Mouse (Mus musculus): ENCODE results near the gene Ccdc159.

Gene Ccdc159

GRCm38 (mm10) chr9:21927208-21927753, at the start of gene Ccdc159, which contains the start of gene Tmem205:
TSS of gene Ccdc159 (plus strand) at chr9:21927471.
TSS of gene Tmem205 (minus strand) at chr9:21927556.
- peak; percentile 34 for DNase-seq (ENCODE audit: low read depth, low spot score)

DNA sequence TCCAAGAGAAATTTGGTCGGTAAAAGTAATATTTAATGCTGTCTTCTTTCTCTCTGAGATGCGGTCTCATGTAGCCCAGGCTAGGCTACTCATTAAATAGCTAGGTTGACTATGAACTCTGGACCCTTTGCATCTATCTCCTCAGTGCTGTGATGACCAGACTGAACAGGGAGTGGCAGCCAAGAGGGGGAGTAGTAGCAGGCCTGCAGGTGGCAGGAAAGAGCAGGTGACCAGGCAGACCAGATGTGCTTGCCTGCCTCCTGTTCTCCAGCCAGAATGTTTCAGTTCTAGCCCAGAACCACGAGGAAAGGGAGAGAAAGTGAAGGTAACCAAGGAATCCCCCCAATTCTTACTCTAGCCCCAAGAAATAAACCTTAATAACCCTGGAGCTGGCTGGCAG, 38.0 kb upstream of the Ccdc159 start:
- DNase-seq (ENCODE audit: low read depth, low spot score), result no peak

DNA sequence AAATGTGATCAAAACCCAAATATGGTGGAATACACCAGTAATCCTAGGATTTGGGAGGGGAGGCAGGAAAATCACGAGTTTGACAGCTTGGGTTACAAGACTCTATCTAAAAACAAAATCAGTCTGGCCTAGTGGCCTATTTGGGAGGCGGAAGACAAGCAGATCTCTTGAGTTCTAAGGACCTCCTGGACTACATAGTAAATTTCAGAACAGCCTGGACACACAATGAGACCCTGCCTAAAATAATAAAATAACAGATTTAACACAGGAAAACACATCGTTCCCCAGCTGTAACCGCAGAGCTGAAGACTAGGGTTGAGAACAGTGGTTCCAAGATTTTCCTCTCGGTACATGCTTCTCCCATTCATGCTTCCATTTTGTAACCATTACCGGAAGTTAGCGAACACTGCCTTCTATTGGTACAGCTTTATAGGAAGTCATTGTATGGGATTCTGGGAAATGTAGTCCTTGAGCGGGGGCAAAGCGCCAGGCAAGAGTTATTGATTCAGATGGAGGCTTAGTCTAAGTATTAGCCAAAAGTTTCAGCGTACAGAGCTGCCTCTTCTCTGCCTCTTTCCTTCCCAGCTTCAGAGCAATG, 25.9 kb upstream of the Ccdc159 start:
- peak; percentile 35 for DNase-seq (ENCODE audit: low read depth, low spot score)

DNA sequence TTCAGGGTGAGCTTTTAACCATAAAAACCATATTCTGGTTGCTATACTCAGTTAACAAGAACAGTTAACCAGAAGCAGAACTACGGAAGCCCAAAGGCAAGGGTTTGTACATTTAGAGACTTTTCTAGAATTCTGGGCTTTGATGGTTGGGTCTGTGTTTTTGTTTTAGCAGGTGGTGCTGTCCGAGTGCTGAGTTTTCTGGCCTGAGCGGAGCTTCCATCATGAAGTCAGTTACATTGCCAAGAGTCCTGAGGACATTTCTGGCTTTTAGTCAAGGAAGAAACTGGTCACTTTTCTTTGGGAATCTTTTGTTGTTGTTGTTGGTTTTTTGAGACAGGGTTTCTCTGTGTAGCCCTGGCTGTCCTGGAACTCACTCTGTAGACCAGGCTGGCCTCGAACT, 23.2 kb upstream of the Ccdc159 start:
- DNase-seq (ENCODE audit: low read depth, low spot score), result no peak

DNA sequence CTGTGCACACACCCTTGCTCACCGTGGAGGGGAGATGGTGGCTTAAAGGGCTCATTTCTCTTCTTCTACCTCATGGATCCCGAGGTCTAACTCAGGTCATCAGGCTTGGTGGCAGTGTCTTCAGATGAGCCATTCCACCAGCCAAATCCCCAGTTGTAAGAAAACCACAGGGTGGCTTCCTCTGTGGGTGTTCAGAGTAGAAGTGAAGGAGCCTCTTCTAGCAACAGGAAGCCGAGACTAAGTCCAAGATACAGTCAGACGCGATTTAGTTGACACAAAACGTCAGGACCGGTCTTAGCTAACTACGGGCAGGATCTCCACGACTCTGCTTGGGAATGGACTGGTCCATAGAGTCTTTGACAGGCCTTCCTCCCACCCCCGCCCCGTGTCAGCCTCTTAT, 19.1 kb upstream of the Ccdc159 start:
- DNase-seq (ENCODE audit: low read depth, low spot score), result no peak

- DNase-seq (ENCODE audit: low read depth, low spot score), result no peak
Measured at GRCm38 (mm10) chr9:21909474-21910223, 17.6 kb upstream of the Ccdc159 start.

DNA sequence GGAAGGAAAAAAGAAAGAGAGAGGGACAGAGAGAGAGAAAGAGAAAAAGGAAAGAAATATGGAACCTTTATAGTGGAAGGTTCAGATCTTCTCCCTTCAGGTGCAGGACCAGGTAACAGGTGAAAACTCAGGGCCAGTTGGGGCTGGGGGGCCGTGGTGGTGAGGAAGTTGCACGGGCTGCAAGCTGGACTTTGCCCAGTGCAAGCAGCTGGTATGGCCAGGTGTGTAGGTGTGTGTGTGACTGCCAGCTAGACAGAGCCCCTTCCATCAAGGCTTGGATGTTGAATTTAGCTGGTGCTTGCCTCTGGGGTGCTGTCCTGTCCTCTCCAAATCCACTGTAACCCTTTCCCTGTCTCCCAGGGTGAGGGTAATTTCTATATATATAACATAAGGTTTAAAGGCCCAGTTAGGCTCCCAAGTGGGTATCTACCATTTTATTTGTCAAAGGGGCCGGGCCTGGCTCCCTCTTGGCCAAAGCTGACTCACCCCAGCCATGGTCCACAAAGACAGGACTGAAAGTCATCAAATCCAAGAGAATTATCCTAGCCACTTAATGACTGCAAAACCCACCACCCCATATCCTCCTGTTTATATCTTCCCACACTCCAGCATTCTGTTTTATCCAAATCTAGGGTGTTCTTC, 10.3 kb upstream of the Ccdc159 start:
- DNase-seq (ENCODE audit: low read depth, low spot score), result no peak

- no peak for DNase-seq (ENCODE audit: low read depth, low spot score)
Measured at GRCm38 (mm10) chr9:21917493-21918034, 9.7 kb upstream of the Ccdc159 start.

GRCm38 (mm10) chr9:21918035-21918592, 9.2 kb upstream of the Ccdc159 start, which contains the start of gene Rab3d:
TSS of gene Rab3d (minus strand) at chr9:21918192.
- peak; percentile 86 for DNase-seq (ENCODE audit: low read depth, low spot score)

DNA sequence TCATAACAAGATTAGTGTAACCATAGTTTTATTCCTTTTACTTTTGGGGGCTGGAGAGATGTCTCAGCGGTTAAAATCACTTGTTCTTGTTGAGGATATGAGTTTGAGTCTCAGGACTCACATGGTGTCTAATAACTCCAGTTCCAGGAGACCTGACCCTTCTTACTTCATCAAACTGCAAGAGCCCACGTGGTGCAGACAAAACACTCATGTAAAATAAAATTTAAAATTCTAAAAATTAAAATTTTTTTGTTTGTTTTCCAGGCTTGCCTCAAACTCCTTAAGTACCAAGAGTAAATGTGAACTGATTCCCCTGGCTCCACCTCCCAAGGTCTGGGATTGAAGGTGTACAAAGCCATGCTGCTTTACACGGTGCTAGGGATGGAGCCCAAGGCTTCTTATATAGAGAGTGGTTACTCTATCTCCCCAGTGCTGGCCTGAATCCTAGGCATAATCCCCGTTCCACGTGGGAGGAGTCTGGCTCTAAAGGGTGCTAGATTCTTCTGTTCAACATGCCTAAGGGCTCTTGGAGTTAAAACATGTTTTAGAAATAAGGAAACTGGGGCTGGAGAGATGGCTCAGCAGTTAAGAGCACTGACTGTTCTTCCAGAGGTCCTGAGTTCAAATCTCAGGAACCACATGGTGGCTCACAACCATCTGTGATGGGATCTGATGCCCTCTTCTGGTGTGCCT, 8.4 kb upstream of the Ccdc159 start:
- no peak for DNase-seq (ENCODE audit: low read depth, low spot score)

GRCm38 (mm10) chr9:21923036-21923435, 4.2 kb upstream of the Ccdc159 start:
- no peak for DNase-seq (ENCODE audit: low read depth, low spot score)

DNA sequence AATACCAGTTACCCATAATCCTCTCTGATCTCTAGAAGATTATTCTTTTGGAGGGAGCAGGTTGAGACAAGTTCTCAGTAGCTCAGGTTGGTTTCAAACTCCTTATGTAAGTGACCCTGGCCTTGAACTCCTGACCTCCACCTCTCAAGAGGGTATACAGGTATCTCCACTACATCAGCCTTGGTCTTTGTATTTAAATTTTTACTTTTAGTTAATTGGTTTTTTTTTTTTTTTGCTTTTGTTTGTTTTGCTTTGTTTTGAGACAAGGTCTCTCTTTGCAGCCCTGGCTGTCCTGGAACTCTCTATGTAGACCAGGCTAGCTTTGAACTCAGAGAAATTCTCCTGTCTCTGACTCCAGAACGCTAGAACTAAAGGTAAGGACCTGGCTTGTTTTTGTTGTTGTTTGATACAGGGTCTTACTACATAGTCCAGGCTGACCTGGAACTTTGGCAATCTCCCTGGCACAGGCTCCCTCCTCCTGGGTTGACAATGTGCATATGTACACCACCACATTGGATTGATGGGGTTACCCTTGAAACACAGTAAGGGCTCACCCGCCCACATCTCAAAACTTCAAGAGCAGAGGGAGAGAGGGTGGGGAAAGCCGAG, 3.7 kb upstream of the Ccdc159 start:
- no peak for DNase-seq (ENCODE audit: low read depth, low spot score)

- no peak for DNase-seq (ENCODE audit: low read depth, low spot score)
Measured at GRCm38 (mm10) chr9:21924099-21924493, 3.2 kb upstream of the Ccdc159 start.

GRCm38 (mm10) chr9:21925034-21925433, 2.2 kb upstream of the Ccdc159 start:
- no peak for DNase-seq (ENCODE audit: low read depth, low spot score)

DNA sequence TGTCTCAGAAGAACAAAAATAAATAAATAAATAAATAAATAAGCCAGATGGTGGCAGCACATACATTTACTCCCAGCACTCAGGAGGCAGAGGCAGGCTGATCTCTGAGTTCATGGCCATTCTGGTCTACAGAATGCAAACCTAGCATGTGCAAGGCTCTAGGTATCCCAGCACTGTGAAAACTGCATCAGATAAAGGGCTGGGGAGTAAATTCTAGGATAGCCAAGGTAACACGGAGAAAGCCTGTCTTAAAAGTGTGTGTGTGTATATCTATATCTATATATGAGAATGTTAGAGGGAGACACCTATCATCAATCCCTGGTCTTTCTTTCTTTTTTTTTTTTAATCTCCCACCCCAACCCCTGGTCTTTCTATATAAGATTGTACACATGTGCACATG, 1.8 kb upstream of the Ccdc159 start:
- no peak for DNase-seq (ENCODE audit: low read depth, low spot score)

DNA sequence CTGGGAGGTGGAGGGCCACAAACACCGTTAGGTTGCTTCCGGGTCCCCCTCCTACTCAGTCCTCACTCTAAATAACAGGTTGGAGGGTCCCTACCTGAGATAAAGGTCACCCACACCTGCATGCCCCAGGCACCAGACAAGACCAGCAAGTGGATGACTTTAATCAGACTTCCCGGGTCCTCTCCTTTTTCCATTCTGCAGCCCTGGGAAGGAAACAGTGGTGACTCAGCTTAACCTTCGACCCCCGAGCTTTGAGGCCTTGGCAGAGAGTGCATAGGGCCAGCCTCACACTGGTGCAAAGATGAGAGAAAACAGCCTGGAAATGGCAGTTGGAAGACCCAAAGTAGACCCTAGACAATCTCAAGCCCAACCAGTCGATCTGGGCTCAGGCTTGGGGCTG, 1.1 kb upstream of the Ccdc159 start:
- DNase-seq (ENCODE audit: low read depth, low spot score), result no peak

DNA sequence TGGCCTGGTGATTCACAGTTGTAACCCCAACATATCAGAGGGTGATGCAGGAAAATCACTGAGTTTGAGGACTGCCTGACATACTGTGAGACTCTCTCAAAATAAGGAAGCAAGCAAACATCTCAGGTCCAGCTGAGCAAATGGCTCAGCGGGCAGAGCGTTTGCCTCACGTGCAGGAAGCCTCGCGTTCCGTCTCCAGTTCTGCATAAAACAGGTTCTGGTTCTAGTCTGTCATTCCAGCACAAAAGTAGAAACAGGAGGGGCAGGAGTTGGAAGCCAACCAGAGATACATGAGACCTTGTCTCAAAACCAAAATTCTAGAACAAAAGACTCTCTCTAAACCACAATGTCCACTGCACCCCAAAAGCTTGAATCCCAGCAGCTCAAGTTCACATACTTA, 487 bp upstream of the Ccdc159 start:
- DNase-seq (ENCODE audit: low read depth, low spot score), result no peak

DNA sequence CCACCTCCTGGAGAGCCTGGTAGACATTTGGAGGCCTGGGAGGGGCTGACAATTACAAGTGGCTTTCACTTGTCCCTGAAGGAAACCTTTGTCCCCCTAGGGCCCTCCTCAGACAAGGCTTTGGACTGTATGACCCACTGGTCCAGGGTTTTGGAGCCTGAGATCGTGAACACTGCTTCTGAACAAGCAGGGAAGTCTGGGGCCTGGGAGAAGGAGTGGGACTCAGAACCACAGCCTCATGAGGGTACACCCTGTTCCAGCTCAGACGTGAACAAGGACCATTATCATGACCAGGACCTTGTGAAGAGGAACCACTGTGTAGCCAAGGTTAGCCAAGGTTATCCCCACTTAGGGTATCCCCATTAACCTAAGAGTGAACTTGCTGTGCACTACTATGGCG, 1.9 kb downstream of the Ccdc159 start:
- no peak for DNase-seq (ENCODE audit: low read depth, low spot score)

DNA sequence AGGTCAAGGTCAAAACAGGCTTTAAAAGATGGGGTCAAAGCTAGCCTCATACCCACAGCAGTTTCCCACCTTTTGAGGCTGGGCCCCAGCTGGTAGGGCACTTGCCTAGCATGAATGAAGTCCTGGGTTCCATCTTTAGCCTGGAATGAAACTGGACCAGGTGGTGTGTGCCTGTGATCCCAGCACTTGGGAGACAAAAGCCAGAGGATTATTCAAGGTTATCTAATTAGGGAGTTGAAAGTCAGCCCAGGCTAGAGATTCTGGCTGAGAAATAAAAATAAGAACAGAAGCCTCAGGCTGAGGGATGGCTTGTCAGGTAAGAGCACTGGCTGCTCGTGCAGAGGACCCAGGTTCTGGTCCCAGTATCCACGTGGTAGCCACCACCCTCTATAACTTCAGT, 4.7 kb downstream of the Ccdc159 start:
- no peak for DNase-seq (ENCODE audit: low read depth, low spot score)

DNA sequence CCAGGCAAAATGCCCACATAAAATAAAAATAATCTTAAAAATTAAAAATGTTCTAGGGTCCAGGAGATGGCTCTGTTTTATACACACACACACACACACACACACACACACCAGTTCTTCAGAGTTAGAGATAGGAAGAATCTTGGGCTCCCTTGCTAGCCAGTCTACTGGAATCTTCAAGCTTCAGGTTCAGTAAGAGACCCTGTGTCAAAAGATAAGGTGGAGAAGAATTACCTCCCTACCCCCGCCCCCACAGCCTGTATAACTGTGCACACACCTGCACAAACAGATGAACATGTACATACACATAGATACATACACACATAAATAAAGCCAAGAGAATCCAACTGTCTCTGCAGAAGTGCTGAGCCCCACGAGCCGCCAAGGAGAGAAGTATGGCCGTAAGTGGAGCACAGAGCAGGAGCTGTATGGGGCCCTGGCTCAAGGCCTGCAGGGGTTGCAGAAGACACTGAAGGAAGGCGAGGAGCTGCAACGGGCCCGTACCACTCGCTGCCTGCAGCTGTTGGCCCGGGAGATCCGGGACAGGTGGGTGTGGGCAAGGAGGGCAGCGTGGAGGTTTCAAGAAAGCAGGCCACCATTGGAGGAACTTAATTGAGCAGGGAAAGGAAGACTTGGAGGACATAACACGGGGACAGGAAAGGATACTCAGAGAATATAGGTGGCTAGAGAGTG, 5.3 kb downstream of the Ccdc159 start:
- no peak for DNase-seq (ENCODE audit: low read depth, low spot score)

Data from c-Kit-negative CD71-positive TER-119-positive erythroid progenitor cells, embryonic 14.5 days (primary cell).